In genomic region chr1:189007239-189007979, GRCm38 (mm10) we compare ENCODE assay signal across 8 mouse cellular contexts. TPM values are rescaled to one million over a fixed set of nuclear protein-coding genes. Genes with fewer than 3 reads are reported as not detected.
DNase-seq lines count a peak whose midpoint lies in the region; ATAC-seq and TF ChIP-seq lines count a peak whose summit lies in the region.

Kctd3 (minus strand) TSS chr1:189007841.

- peak; percentile 97 to 98 for DNase-seq in heart, postnatal 10 days
- peak; percentile 63 for DNase-seq in large intestine, adult 2 months (ENCODE audit: low read depth, low spot score)
- peak; percentile 97 for DNase-seq in liver, postnatal 0 days
- peak; percentile 100 for DNase-seq in testis, postnatal 10 days (ENCODE audit: low spot score)

- 0 out of 2 replicates have a peak, but pooled peaks cover 3% of the 10 kb centered on the region for H3K36me3 ChIP-seq in ES-Bruce4 (ENCODE audit: control insufficient read depth, insufficient read depth, low read length, poor library complexity, severe bottlenecking)
- 0 out of 2 replicates have a peak, but pooled peaks cover 13% of the 10 kb centered on the region for H3K36me3 ChIP-seq in forebrain, embryonic 13.5 days (ENCODE audit: poor library complexity, severe bottlenecking)
- peaks cover 5% of the 10 kb centered on the region for H3K36me3 ChIP-seq in liver, postnatal 0 days (replicated peaks; ENCODE audit: insufficient read depth, low read length)
- no peaks in the 10 kb centered on the region for H3K36me3 ChIP-seq in neural tube, embryonic 14.5 days (ENCODE audit: control insufficient read depth, insufficient read depth, low read length)

- H3K4me1 ChIP-seq in ES-Bruce4 (ENCODE audit: control insufficient read depth, insufficient read depth, low read length) = peaks cover 6% of the 10 kb centered on the region
- H3K4me1 ChIP-seq in forebrain, embryonic 13.5 days = peaks cover 28% of the 10 kb centered on the region
- H3K4me1 ChIP-seq in liver, postnatal 0 days (ENCODE audit: insufficient read depth) = peaks cover 14% of the 10 kb centered on the region
- H3K4me1 ChIP-seq in neural tube, embryonic 14.5 days (ENCODE audit: control insufficient read depth, insufficient read depth, low read length) = peaks cover 11% of the 10 kb centered on the region; the same call in 1 of the 2 replicates

- H3K4me3 ChIP-seq in ES-Bruce4 (ENCODE audit: low read depth, low read length) = peak within 1 kb of the TSS; percentile 94
- H3K4me3 ChIP-seq in forebrain, embryonic 13.5 days = peak within 1 kb of the TSS; percentile 98
- peak within 1 kb of the TSS; percentile 100 for H3K4me3 ChIP-seq in liver, postnatal 0 days (ENCODE audit: low read depth, low read length)
- peak within 1 kb of the TSS; percentile 96 for H3K4me3 ChIP-seq in neural tube, embryonic 14.5 days (ENCODE audit: low read depth, low read length)

- peak within 1 kb of the TSS; percentile 99 for H3K4me2 ChIP-seq in forebrain, embryonic 13.5 days
- H3K4me2 ChIP-seq in liver, postnatal 0 days (ENCODE audit: low read depth, low read length) = peak within 1 kb of the TSS; percentile 96
- H3K4me2 ChIP-seq in neural tube, embryonic 14.5 days (ENCODE audit: low read depth, low read length) = peak within 1 kb of the TSS; percentile 64

- H3K27me3 ChIP-seq in ES-Bruce4 (ENCODE audit: control insufficient read depth, insufficient read depth, low read length, poor library complexity, severe bottlenecking) = no peaks in the 10 kb centered on the region
- H3K27me3 ChIP-seq in forebrain, embryonic 13.5 days = peaks cover 2% of the 10 kb centered on the region; the same call in 1 of the 2 replicates
- no peaks in the 10 kb centered on the region for H3K27me3 ChIP-seq in liver, postnatal 0 days (ENCODE audit: insufficient read depth, low read length)
- H3K27me3 ChIP-seq in neural tube, embryonic 14.5 days (ENCODE audit: control insufficient read depth, insufficient read depth, low read length) = no peaks in the 10 kb centered on the region

- peak; percentile 82 for ATAC-seq in cerebellum, adult (ENCODE audit: insufficient number of reproducible peaks, low FRiP score, low TSS enrichment)
- ATAC-seq in forebrain, embryonic 13.5 days = peak; percentile 91
- peak; percentile 89 for ATAC-seq in liver, postnatal 0 days
- ATAC-seq in neural tube, embryonic 14.5 days (ENCODE audit: low read depth) = peak; percentile 86

- TF ChIP-seq CTCF in ES-Bruce4 (IDR thresholded peaks at IDR 0.05; ENCODE audit: low read depth, low read length) = no peak
- TF ChIP-seq CTCF in liver, postnatal 0 days (IDR thresholded peaks at IDR 0.05; ENCODE audit: low read depth) = no peak

- under 1% methylated on average over 74 of the region's 74 CpGs for WGBS in forebrain, embryonic 13.5 days
- under 1% methylated on average over 74 of the region's 74 CpGs for WGBS in large intestine, adult 2 months
- WGBS in liver, postnatal 0 days (ENCODE audit: insufficient replicate concordance) = 1% methylated on average over 63 of the region's 74 CpGs
- WGBS in neural tube, embryonic 14.5 days = under 1% methylated on average over 73 of the region's 74 CpGs

- no peak within 1 kb of the TSS; the same call in 1 of the 2 replicates for H3K27ac ChIP-seq in ES-Bruce4 (ENCODE audit: insufficient read depth, low read length)
- peak within 1 kb of the TSS; percentile 65 for H3K27ac ChIP-seq in forebrain, embryonic 13.5 days
- H3K27ac ChIP-seq in liver, postnatal 0 days (ENCODE audit: low read depth) = peak within 1 kb of the TSS; percentile 76
- H3K27ac ChIP-seq in neural tube, embryonic 14.5 days (ENCODE audit: low read depth, low read length) = 0 out of 2 replicates have a peak within 1 kb of the TSS, but pooled peaks have one; percentile 36

- peak; percentile 12 for TF ChIP-seq POLR2A in ES-Bruce4 (IDR thresholded peaks at IDR 0.05; ENCODE audit: insufficient read depth, low read length)

- intact Hi-C loops in heart, postnatal 10 days (cut with DNase I) = no loop called here

- TF ChIP-seq EP300 in ES-Bruce4 (IDR thresholded peaks at IDR 0.05; ENCODE audit: insufficient read depth, low read depth, low read length) = no peak
- TF ChIP-seq EP300 in liver, postnatal 0 days (IDR thresholded peaks at IDR 0.05; ENCODE audit: low read depth) = no peak

- no peaks in the 10 kb centered on the region for H3K9me3 ChIP-seq in ES-Bruce4 (replicated peaks; ENCODE audit: control insufficient read depth, insufficient read depth, low read length, poor library complexity, severe bottlenecking)
- H3K9me3 ChIP-seq in forebrain, embryonic 13.5 days (replicated peaks) = no peaks in the 10 kb centered on the region
- no peaks in the 10 kb centered on the region for H3K9me3 ChIP-seq in liver, postnatal 0 days (ENCODE audit: low read length)
- no peaks in the 10 kb centered on the region for H3K9me3 ChIP-seq in neural tube, embryonic 14.5 days (ENCODE audit: control insufficient read depth, low read length)

- peak within 1 kb of the TSS; percentile 72 for H3K9ac ChIP-seq in ES-Bruce4 (ENCODE audit: low read depth, poor library complexity, severe bottlenecking)
- H3K9ac ChIP-seq in forebrain, embryonic 13.5 days = peak within 1 kb of the TSS; percentile 96
- H3K9ac ChIP-seq in liver, postnatal 0 days (replicated peaks) = peak within 1 kb of the TSS; percentile 96
- H3K9ac ChIP-seq in neural tube, embryonic 14.5 days (replicated peaks; ENCODE audit: low read depth, low read length) = peak within 1 kb of the TSS; percentile 90

RNA-seq across cellular contexts. Expression of gene Kctd3, which starts in this region (rescaled TPM):
- polyA plus RNA-seq in ES-Bruce4 (2011; ENCODE audit: insufficient read depth, insufficient read length, low read depth, missing spikeins) = 59.2 and 60.9 TPM in 2 replicates
- 31.8 and 34.4 TPM in 2 replicates for polyA plus RNA-seq in forebrain, embryonic 13.5 days (2015; fragmentation: Nextera tagmentation; extraction: Ambion mirVana)
- 10 to 100 TPM; 38.0 to 40.2 TPM for total RNA-seq in heart, postnatal 10 days (2021)
- 18.0 and 30.1 TPM in 2 replicates for polyA plus RNA-seq in large intestine, adult 2 months (2012; rRNA removed)
- 6.0 TPM in 2 replicates for polyA plus RNA-seq in liver, postnatal 0 days (2015; fragmentation: Nextera tagmentation; extraction: Ambion mirVana)
- polyA plus RNA-seq in neural tube, embryonic 14.5 days (2014; fragmentation: Nextera tagmentation; extraction: Ambion mirVana) = 52.2 and 52.7 TPM in 2 replicates
